Mouse (Mus musculus) heart, embryonic 10.5 days (tissue): ENCODE data around the gene Gm13420. TPM values are rescaled to one million over a fixed set of nuclear protein-coding genes. Genes with fewer than 3 reads are reported as not detected.
A peak's percentile ranks its signal among the peaks of the same experiment; 100 is the strongest.

Experiments
- DNase-seq: peaks from one replicate; pipeline ENCODE4 v3.0.0-alpha.2; 2017; ENCODE audit warnings: low spot score
- H3K27ac ChIP-seq: fragments of 300-500 bp; sonication (generic); 2 replicates; pipeline ENCODE4 v1.5.1; 2016; ENCODE audit warnings: mild to moderate bottlenecking
- H3K27me3 ChIP-seq: fragments of 300-500 bp; sonication (generic); 2 replicates; pipeline ENCODE4 v1.6.1; 2016; ENCODE audit warnings: mild to moderate bottlenecking; ENCODE audit not compliant: poor library complexity, insufficient read depth, severe bottlenecking
- H3K36me3 ChIP-seq: fragments of 300-500 bp; sonication (generic); 2 replicates; pipeline ENCODE4 v1.6.1; 2016; ENCODE audit warnings: mild to moderate bottlenecking, moderate library complexity
- H3K4me1 ChIP-seq: fragments of 300-500 bp; sonication (generic); 2 replicates; pipeline ENCODE4 v1.6.1; 2016; ENCODE audit warnings: mild to moderate bottlenecking
- H3K4me3 ChIP-seq: fragments of 300-500 bp; sonication (generic); 2 replicates; pipeline ENCODE4 v1.5.1; 2016; ENCODE audit warnings: mild to moderate bottlenecking, moderate library complexity
- H3K9me3 ChIP-seq: fragments of 300-500 bp; sonication (generic); 2 replicates; pipeline ENCODE4 v1.6.1; 2016; ENCODE audit warnings: mild to moderate bottlenecking, moderate library complexity
- WGBS: fragments of 180-500 bp; shearing (Covaris S2); methylation state at CpG from one replicate; pipeline ENCODE4 v1.1.7; 2016; 5-methylcytosine and 5-hydroxymethylcytosine counted together
- polyA plus RNA-seq: library from polyadenylated mRNA; unstranded; fragments of >200 nt; fragmentation: Nextera tagmentation; extraction: Ambion mirVana; gene quantifications from 2 replicates; pipeline ENCODE4 v1.2.1, GENCODE M21; 2016

Gene Gm13420
- polyA plus RNA-seq, 1 experiment from 2014 or later = 0.28 TPM

GRCm38 (mm10) chr2:29764831-29765230 is 13.3 kb upstream of the Gm13420 start:
- peak; percentile 86 for DNase-seq

DNA sequence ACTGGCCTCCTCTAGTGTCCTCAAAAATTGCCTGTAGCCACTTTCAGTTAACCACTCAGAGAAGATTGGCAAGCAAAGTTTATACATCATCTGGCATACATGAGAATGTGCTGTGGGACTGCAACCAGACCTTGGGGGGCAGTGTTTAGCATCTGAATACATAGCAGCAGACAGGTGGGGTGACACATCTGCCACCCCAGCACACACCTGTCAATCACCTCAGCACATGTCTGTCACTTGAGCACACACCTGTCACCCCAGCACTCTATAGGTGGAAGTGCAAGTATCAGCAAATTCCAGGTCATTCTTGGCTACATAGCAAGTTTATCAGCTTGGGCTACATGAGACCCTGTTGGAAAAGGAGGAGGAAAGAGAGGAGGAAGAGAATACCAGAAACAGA is 4.2 kb upstream of the Gm13420 start:
- Histone ChIP-seq H3K27me3 (peaks cover 32% of the 10 kb centered on the region), H3K36me3 (no peaks in the 10 kb centered on the region), H3K27ac (no peak overlapping the region), H3K9me3 (no peaks in the 10 kb centered on the region), H3K4me3 (no peak overlapping the region), H3K4me1 (peaks cover 13% of the 10 kb centered on the region)
- no peak for DNase-seq

More at GRCm38 (mm10) chr2:29764831-29765230, 13.3 kb upstream of the Gm13420 start:
- no peak overlapping the region for H3K27ac ChIP-seq
- 3% methylated on average over 1 of the region's 1 CpGs for WGBS
- H3K4me1 ChIP-seq = no peaks in the 10 kb centered on the region
- peaks cover 14% of the 10 kb centered on the region; the same call in 1 of the 2 replicates for H3K27me3 ChIP-seq
- no peaks in the 10 kb centered on the region for H3K9me3 ChIP-seq
- H3K4me3 ChIP-seq = no peak overlapping the region
- H3K36me3 ChIP-seq = no peaks in the 10 kb centered on the region

DNA sequence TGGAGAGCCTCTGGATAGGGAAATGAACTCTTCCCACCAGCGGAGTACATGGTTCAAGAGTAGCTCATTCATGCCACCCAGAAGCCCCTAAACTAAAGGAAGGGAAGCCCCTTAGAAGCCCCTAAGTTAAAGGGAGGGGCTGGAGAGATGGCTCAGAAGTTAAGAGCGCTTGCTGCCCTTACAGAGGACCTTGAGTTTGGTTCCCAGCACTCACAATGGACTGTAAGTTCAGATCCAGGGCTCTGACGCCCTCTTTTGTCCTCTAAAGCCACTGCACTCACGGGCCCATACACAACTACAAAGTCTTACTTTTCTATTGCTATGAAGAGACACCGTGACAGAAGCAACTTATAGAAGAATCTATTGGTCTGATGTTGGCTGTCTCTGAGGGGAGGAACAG is 912 bp upstream of the Gm13420 start:
- 83% methylated on average over 5 of the region's 5 CpGs for WGBS
- Histone ChIP-seq H3K9me3 (no peaks in the 10 kb centered on the region), H3K4me3 (no peak overlapping the region), H3K27me3 (peaks cover 62% of the 10 kb centered on the region), H3K36me3 (no peaks in the 10 kb centered on the region), H3K4me1 (peaks cover 19% of the 10 kb centered on the region), H3K27ac (no peak overlapping the region)
- no peak for DNase-seq

GRCm38 (mm10) chr2:29748499-29748898 is 3.0 kb downstream of the Gm13420 start:
- 74% methylated on average over 4 of the region's 4 CpGs for WGBS
- Histone ChIP-seq H3K4me3 (no peak overlapping the region), H3K27ac (no peak overlapping the region), H3K36me3 (no peaks in the 10 kb centered on the region), H3K4me1 (peaks cover 31% of the 10 kb centered on the region), H3K9me3 (no peaks in the 10 kb centered on the region), H3K27me3 (peaks cover 85% of the 10 kb centered on the region)
- DNase-seq = no peak

- DNase-seq = no peak
- Histone ChIP-seq H3K4me3 (no peak overlapping the region), H3K4me1 (peaks cover 31% of the 10 kb centered on the region), H3K9me3 (no peaks in the 10 kb centered on the region), H3K36me3 (no peaks in the 10 kb centered on the region), H3K27me3 (peaks cover 79% of the 10 kb centered on the region), H3K27ac (no peak overlapping the region)
- WGBS = 49% methylated on average over 5 of the region's 5 CpGs
Observed at GRCm38 (mm10) chr2:29747852-29748251, 3.6 kb downstream of the Gm13420 start.

DNA sequence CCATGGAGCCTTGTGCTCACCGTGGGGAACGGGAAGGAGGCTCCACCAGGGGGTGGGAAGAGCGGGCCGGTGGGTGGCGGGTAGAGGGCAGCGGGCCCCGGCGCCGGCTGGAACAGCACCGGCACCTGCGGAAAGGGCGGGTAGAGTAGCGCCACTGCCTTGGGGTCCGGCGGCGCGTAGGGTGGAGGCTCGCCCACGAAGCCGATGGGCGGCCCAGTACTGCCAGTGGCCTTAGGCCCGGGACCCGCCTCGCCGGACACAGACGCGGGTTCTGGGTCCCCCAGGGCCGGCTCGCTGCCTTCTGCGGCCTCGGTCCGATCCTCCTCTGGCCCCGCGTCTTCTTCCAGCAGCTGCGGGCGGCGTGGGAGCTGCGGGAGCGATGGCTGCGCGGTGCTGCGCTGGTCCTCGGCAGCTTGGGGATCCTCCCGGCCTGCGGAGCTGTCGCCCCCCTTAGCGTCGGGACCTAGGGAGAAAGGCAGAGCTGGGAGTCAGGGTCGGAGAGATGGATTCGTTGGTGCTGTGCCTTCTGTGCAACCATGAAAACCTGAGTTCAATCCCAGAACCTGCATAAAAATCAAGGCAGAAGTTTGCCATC is 4.2 kb downstream of the Gm13420 start:
- Histone ChIP-seq H3K4me1 (peaks cover 35% of the 10 kb centered on the region), H3K27ac (peak overlapping the region; percentile 50), H3K36me3 (no peaks in the 10 kb centered on the region), H3K4me3 (peak overlapping the region; percentile 55), H3K9me3 (no peaks in the 10 kb centered on the region), H3K27me3 (peaks cover 73% of the 10 kb centered on the region)
- DNase-seq = no peak
- WGBS = 4% methylated on average over 50 of the region's 50 CpGs

DNA sequence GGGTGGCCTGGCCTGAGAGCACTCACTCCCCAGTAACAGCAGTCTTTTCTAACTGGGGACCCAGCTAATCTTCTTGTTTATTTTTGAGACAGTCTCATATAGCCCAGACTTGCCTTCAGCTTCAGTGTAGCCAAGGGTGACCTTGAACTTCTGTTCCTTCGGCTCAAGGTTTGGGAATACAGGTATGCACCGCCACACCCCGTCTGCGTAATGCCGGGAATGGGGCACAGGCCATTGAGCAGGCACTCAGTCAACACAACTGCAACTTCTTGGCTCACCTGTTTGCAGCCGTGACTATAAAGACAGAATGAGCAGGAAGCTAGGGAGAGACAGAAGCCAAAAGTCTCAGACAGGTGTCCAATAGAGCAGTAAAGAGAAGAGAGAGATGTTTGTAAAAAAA is 7.2 kb downstream of the Gm13420 start:
- Histone ChIP-seq H3K4me3 (no peak overlapping the region), H3K36me3 (peaks cover 11% of the 10 kb centered on the region), H3K4me1 (peaks cover 18% of the 10 kb centered on the region), H3K27me3 (peaks cover 43% of the 10 kb centered on the region), H3K27ac (no peak overlapping the region), H3K9me3 (no peaks in the 10 kb centered on the region)
- WGBS = 86% methylated on average over 6 of the region's 6 CpGs
- no peak for DNase-seq

- H3K36me3 ChIP-seq = peaks cover 40% of the 10 kb centered on the region
- no peak overlapping the region for H3K27ac ChIP-seq
- H3K4me3 ChIP-seq = no peak overlapping the region
- 86% methylated on average over 6 of the region's 6 CpGs for WGBS
- H3K9me3 ChIP-seq = no peaks in the 10 kb centered on the region
- peaks cover 14% of the 10 kb centered on the region for H3K27me3 ChIP-seq
- DNase-seq = no peak
- peaks cover 29% of the 10 kb centered on the region for H3K4me1 ChIP-seq
Observed at GRCm38 (mm10) chr2:29741207-29741606, 10.3 kb downstream of the Gm13420 start.

DNA sequence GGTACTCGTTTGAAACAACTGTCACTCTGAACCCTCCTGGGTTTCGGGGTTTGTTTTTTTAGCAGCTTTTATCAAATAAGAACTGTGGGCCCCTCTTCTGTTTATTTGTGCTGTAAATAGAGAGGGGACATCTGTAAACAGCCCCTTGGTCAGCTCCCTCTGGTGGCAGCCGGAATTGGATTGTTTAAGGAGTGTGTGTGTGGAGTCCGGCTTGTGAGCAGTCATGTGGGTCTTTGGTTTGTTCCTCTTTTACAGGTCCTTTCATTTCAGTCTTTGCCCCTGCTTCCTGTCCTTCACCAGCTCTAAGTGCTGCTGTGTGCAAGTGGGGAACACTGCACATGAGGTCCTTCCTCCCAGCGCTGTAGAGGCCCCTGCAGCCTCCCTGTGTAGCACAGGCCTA is 12.1 kb downstream of the Gm13420 start:
- no peaks in the 10 kb centered on the region for H3K9me3 ChIP-seq
- 62% methylated on average over 5 of the region's 5 CpGs for WGBS
- H3K4me3 ChIP-seq = no peak overlapping the region
- H3K36me3 ChIP-seq = peaks cover 59% of the 10 kb centered on the region
- peaks cover 27% of the 10 kb centered on the region for H3K4me1 ChIP-seq
- no peaks in the 10 kb centered on the region for H3K27me3 ChIP-seq
- DNase-seq = no peak
- H3K27ac ChIP-seq = no peak overlapping the region

GRCm38 (mm10) chr2:29738799-29739198 is 12.7 kb downstream of the Gm13420 start:
- Histone ChIP-seq H3K4me1 (peaks cover 25% of the 10 kb centered on the region), H3K36me3 (peaks cover 64% of the 10 kb centered on the region), H3K27ac (no peak overlapping the region), H3K4me3 (no peak overlapping the region), H3K9me3 (no peaks in the 10 kb centered on the region), H3K27me3 (no peaks in the 10 kb centered on the region)
- DNase-seq = no peak
- WGBS = 54% methylated on average over 4 of the region's 4 CpGs

DNA sequence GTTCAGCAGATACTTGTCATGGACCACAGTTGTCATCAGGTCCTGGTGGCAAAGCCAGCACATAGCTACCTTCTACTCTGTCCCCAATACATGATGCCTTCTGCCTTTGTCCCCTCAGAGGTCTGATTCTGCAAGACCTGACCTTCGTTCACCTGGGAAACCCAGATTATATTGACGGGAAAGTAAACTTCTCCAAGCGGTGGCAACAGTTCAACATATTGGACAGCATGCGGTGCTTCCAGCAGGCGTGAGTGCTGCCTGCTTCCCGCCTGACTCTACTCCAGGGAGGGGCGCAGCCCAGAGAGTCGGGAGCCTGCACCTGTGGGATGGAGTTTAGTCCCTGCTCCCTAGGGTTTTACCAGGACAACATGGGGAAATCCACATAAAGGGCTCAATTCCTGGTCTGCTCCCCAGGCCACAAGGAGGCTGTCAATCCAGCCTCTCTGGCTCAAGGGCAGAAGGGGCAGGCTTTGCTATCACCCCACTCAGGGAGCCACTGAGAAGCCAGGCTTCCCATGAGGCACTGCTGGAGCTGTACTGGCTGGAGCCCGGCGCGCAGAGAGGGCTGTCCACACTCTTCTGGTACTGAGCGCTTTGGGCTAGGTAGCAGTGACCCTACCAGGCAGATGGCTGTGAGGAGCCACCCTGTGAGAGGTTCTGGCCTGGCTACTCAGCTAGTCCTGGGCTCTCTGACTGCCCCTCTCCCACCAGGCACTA is 14.1 kb downstream of the Gm13420 start:
- Histone ChIP-seq H3K36me3 (peaks cover 79% of the 10 kb centered on the region), H3K27me3 (no peaks in the 10 kb centered on the region), H3K27ac (no peak overlapping the region; the same call in 1 of the 2 replicates), H3K9me3 (no peaks in the 10 kb centered on the region), H3K4me3 (no peak overlapping the region), H3K4me1 (peaks cover 21% of the 10 kb centered on the region)
- 89% methylated on average over 12 of the region's 12 CpGs for WGBS
- DNase-seq = no peak

DNA sequence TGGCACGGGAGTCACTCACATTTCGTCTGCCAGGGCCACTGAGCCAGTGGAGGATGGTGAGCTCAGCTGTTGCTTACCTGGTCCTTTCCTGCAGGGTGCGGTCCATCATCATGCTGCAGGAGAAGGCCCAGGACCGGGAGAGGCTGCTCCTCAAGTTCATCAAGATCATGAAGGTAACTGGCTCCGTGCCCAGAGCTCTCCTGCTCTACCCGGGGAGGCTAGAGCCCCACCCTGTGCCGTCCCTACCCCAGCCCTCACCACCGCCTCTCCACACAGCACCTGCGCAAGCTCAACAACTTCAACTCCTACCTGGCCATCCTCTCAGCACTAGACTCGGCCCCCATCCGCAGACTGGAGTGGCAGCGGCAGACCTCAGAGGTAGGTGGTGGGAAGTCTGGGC is 15.8 kb downstream of the Gm13420 start:
- H3K9me3 ChIP-seq = no peaks in the 10 kb centered on the region
- no peak overlapping the region for H3K27ac ChIP-seq
- H3K36me3 ChIP-seq = peaks cover 91% of the 10 kb centered on the region
- peaks cover 20% of the 10 kb centered on the region for H3K4me1 ChIP-seq
- H3K27me3 ChIP-seq = no peaks in the 10 kb centered on the region
- WGBS = 92% methylated on average over 12 of the region's 12 CpGs
- no peak overlapping the region for H3K4me3 ChIP-seq
- no peak for DNase-seq

DNA sequence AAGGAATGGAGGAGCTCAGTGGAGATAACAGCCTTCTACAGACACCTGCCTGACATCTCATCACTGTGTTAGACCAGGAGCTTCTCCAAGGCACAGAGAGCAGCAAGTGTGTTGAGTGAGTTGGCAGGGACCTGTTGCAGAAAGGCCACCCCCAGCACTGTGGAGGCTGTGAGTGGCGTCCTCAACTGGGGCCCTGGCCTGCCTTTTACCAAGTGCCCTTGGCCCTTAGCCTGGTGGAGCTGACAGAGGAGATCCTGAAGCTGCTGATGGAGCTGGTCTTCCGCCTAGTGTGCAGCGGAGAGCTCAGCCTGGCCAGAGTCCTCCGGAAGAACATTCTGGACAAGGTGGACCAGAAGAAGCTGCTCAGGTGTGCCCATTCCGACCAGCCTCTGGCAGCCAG is 18.1 kb downstream of the Gm13420 start:
- peaks cover 93% of the 10 kb centered on the region for H3K36me3 ChIP-seq
- no peak for DNase-seq
- H3K27me3 ChIP-seq = no peaks in the 10 kb centered on the region
- no peak overlapping the region for H3K4me3 ChIP-seq
- no peak overlapping the region for H3K27ac ChIP-seq
- 91% methylated on average over 5 of the region's 5 CpGs for WGBS
- no peaks in the 10 kb centered on the region for H3K9me3 ChIP-seq
- peaks cover 17% of the 10 kb centered on the region for H3K4me1 ChIP-seq
